Mouse (Mus musculus) activated CD4-positive, CD25-positive, alpha-beta regulatory T cell, adult 4 months (primary cell): ENCODE results near the gene Akt1s1. TPM values are rescaled to one million over a fixed set of nuclear protein-coding genes. Genes with fewer than 3 reads are reported as not detected.

Experiments
- ATAC-seq: one replicate; pipeline ENCODE4 v1.8.0; 2017
- polyA plus RNA-seq, 2 experiments: library from polyadenylated mRNA; unstranded; fragments of 100-300 nt; shearing (Covaris generic); gene quantifications; one replicate each; pipeline ENCODE4 v1.2.1; 2017

Gene Akt1s1
- polyA plus RNA-seq, 2 experiments from 2014 or later = 3.0 to 4.7 TPM

DNA sequence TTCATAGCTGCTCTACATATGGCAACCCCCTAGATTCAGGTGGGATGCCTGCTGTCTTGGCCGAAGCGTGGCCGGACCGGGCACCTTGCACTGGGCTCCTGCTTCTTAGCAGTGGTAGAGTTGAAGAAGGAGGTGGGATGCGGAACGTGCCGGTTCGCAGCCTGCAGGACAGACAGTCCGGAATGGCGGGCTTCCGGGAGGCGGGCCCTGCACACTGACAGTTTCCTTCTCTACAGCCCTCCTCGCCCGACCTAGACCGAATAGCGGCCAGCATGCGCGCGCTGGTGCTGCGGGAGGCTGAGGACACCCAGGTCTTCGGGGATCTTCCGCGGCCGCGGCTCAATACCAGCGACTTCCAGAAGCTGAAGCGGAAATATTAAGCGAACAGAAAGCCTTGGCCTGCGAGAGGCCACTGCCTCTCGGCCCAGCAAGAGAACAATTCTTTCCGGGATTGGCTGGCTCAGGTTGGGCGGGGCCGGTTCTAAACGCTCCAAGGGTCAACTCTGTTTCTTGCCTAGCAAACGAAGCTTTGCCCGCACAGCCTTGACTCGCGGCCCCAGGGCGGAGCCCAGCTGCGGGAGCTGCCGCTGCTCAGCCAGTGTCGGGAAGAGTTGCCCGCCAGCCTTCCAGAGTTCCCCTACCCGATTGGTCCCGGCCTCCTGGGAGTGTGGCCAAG is 5.7 kb downstream of the Akt1s1 start:
- ATAC-seq = peak; percentile 57

DNA sequence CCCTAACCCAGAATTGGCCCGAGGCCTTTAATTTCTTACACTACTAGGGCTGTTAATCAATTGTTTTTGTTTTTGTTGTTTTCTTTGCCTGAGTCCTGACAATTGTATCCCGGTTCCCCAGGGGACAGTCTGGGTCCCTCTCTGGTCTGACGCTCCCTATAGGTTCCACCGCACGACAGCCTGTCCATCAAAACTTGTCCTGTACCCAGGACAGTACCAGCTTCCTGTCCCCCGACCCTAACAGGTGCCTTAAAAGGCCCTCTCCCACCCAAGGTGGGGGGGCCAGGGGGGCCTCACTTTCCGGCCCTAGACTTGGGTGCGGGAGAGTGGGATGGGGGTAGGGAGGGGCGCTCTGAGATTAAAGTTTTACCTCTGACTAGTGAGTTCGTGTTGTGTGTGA is 6.2 kb downstream of the Akt1s1 start:
- no peak for ATAC-seq

- no peak for ATAC-seq
These were observed 7.6 kb downstream of the Akt1s1 start for GRCm38 (mm10) chr7:44856265-44856916.

GRCm38 (mm10) chr7:44857042-44857552 is 8.3 kb downstream of the Akt1s1 start, which contains the start of gene Pnkp:
Pnkp (plus strand) TSS chr7:44857139.
- ATAC-seq = peak; percentile 47

GRCm38 (mm10) chr7:44857905-44858304 is 9.1 kb downstream of the Akt1s1 start:
- ATAC-seq = no peak

GRCm38 (mm10) chr7:44859896-44860295 is 11.1 kb downstream of the Akt1s1 start:
- ATAC-seq = no peak

GRCm38 (mm10) chr7:44860576-44861428 is 12.0 kb downstream of the Akt1s1 start:
- no peak for ATAC-seq

DNA sequence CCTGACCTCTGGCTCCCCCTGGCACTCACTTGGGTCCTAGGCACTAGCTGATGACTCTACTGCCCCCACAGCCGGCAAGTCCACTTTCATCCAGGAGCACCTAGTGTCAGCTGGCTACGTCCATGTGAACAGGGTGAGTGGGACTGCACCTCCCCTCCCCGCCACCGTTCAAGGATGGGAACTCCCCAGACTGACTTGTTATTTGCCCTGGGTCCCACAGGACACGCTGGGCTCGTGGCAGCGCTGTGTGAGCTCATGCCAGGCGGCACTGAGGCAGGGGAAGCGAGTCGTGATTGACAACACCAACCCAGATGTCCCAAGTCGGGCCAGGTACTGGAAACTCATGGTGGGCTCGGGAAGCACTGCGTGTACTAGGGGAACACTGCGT is 12.6 kb downstream of the Akt1s1 start:
- ATAC-seq = no peak

- no peak for ATAC-seq
These were observed 13.6 kb downstream of the Akt1s1 start for GRCm38 (mm10) chr7:44862434-44862833.

DNA sequence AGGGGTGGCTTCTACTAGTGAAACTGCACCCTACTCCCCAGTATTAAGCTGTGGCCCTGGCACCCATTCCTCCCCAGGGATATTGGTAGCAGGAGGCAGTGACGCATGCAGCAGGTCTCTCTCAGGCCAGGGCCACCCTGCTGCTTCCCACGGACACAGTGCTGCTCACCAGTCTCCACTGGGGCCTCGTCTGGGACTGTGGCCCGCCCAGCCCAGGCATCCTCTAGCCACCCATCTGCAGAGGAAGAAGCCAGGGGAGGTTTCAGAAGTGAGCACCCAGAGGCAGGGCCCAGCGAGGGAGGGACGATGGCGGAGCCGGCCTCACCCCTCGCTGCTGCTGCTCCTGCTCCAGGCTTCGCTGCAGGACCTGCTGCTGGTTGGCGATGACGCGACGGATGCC is 14.4 kb downstream of the Akt1s1 start:
- ATAC-seq = no peak

- no peak for ATAC-seq
These were observed 15.2 kb downstream of the Akt1s1 start for GRCm38 (mm10) chr7:44863982-44864494.

- ATAC-seq = no peak
These were observed 16.1 kb downstream of the Akt1s1 start for GRCm38 (mm10) chr7:44864595-44865542.

DNA sequence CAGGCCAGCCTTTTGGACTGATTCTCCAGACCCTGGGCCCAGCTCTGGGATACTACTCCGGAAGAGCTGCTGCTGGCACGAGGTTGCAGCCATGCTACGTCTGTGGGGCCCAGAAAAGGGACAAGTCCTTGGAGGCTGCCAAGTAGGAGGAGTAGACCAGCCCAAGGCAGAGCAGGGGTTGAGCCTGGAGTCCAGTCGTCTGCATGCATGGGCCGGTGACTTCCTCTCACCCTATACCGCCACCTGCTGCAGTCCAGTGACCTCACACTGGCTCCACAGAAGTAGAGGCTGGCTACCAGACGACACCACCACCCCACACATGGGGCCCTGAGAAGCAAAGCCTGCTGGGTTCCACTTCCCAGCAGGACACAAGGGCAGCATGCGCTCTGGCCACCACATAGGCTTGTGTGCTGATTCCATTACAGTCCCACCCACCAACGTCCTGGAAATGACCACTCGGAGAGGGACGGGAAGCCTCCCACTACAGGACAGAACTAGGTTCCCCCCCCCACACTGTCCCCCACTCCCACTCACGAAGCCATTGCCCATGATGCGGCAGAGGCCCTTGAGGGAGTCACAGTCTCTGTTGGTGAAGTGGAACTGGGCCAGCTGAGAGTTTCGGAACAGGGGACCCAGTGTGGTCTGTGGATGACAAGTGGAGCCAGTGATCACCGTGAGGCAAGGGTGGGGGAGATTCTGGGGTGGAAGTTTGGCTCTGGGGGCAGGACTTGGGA is 17.7 kb downstream of the Akt1s1 start:
- no peak for ATAC-seq

GRCm38 (mm10) chr7:44867010-44867702 is 18.4 kb downstream of the Akt1s1 start:
- ATAC-seq = no peak

- no peak for ATAC-seq
These were observed 19.0 kb downstream of the Akt1s1 start for GRCm38 (mm10) chr7:44867802-44868201.

DNA sequence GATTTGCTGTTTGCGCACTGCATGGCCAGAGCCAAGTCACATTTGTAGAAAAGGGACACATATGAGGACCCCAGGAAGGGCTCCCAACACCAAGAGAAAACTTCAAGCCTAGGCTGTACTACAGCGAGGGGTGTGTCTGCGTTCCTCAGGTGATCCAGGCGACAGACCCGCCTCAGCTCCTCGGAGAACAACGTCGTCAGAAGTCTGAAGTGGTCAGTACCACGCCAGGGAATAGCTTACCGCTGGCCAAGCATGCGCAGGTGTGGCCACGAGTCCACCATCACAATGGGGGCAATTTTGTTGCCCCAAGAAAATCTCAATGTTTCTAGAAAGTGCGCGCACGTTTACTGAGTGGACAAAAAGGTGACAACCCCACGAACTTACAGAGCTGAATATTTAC is 19.7 kb downstream of the Akt1s1 start:
- no peak for ATAC-seq

- ATAC-seq = peak; percentile 21
These were observed 20.3 kb downstream of the Akt1s1 start for GRCm38 (mm10) chr7:44868919-44869696.

DNA sequence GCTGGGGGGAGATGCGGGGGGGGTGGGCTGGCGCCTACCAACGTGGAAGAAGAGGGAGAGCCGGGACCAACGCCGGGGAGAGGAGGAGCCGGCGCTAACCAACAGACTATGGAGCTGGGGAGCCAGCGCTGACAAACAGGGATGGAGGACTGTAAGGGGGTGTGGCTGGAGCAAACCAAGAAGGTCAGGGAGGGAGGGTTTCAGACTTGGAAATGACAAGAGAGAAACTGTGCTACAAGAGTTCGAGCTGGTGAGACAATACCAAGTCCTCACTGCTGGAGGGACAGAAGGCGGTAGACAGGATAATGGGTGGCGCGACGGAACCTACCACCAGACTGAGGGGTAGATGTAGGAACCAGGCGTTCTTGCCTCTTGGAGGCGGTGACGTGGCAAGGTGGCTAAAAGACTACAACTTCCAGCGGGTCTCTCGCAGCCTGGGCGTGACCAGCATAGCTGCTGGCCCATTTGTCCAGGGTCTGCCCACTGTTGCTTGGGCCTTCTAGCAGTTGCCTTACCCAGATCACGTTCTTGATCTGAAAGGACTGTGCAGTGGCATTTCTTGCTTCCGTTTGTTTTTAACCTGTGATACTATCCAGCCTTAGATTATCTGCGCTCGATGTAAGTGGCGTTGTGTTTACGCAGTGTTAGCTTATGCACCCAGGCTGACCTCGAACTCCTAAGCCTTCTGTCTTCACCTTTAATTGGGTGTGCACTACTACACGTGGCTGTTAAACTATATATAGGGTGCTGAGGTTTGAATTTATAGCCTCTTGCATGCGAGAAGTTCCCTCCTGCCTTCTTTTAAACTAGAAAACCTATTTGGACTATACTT is 21.1 kb downstream of the Akt1s1 start, which contains the start of gene Ptov1:
Gene Ptov1, minus strand, starts transcription at position 92 of the 832 bp plus-strand sequence.
- ATAC-seq = peak; percentile 81

GRCm38 (mm10) chr7:44870614-44871013 is 21.8 kb downstream of the Akt1s1 start:
- ATAC-seq = no peak
